Mouse (Mus musculus): ENCODE results near the gene Slc16a6. TPM values are rescaled to one million over a fixed set of nuclear protein-coding genes. Genes with fewer than 3 reads are reported as not detected.

Gene Slc16a6
- total RNA-seq, 2 experiments from 2014 or later: 7.3 to 9.2 TPM

GRCm38 (mm10) chr11:109487111-109487510, 13.7 kb upstream of the Slc16a6 start:
- DNase-seq: no peak

- peak in 1 of 2 experiments; percentile 27 for DNase-seq
These were observed 12.1 kb upstream of the Slc16a6 start for GRCm38 (mm10) chr11:109485398-109486045.

- DNase-seq: no peak
These were observed 7.0 kb upstream of the Slc16a6 start for GRCm38 (mm10) chr11:109480440-109480839.

GRCm38 (mm10) chr11:109479575-109480285, 6.3 kb upstream of the Slc16a6 start:
- DNase-seq: no peak

GRCm38 (mm10) chr11:109477606-109478380, 4.4 kb upstream of the Slc16a6 start:
- no peak for DNase-seq

- no peak for DNase-seq
These were observed 3.3 kb upstream of the Slc16a6 start for GRCm38 (mm10) chr11:109476653-109477052.

- DNase-seq: no peak
These were observed 2.8 kb upstream of the Slc16a6 start for GRCm38 (mm10) chr11:109476241-109476640.

GRCm38 (mm10) chr11:109475717-109476116, 2.3 kb upstream of the Slc16a6 start:
- DNase-seq: no peak

- no peak for DNase-seq
These were observed 1.4 kb upstream of the Slc16a6 start for GRCm38 (mm10) chr11:109474836-109475235.

- DNase-seq: no peak
These were observed 816 bp upstream of the Slc16a6 start for GRCm38 (mm10) chr11:109474086-109474742.

- DNase-seq: no peak
These were observed 602 bp downstream of the Slc16a6 start for GRCm38 (mm10) chr11:109472821-109473170.

GRCm38 (mm10) chr11:109472171-109472691, 1.2 kb downstream of the Slc16a6 start:
- DNase-seq: peak; percentile 25 to 48

GRCm38 (mm10) chr11:109470921-109471861, 2.2 kb downstream of the Slc16a6 start:
- DNase-seq: no peak

- no peak for DNase-seq
These were observed 3.2 kb downstream of the Slc16a6 start for GRCm38 (mm10) chr11:109470170-109470569.

GRCm38 (mm10) chr11:109468133-109468532, 5.3 kb downstream of the Slc16a6 start:
- DNase-seq: peak in 1 of 2 experiments; percentile 23

GRCm38 (mm10) chr11:109466987-109467386, 6.4 kb downstream of the Slc16a6 start:
- peak in 1 of 2 experiments; percentile 37 for DNase-seq

- no peak for DNase-seq
These were observed 8.3 kb downstream of the Slc16a6 start for GRCm38 (mm10) chr11:109465068-109465467.

- peak; percentile 44 to 66 for DNase-seq
These were observed 12.8 kb downstream of the Slc16a6 start for GRCm38 (mm10) chr11:109460586-109460985.

- no peak for DNase-seq
These were observed 15.2 kb downstream of the Slc16a6 start for GRCm38 (mm10) chr11:109458165-109458564.

- no peak for DNase-seq
These were observed 17.1 kb downstream of the Slc16a6 start for GRCm38 (mm10) chr11:109456261-109456660.

- no peak for DNase-seq
These were observed 22.2 kb downstream of the Slc16a6 start for GRCm38 (mm10) chr11:109451169-109451568.

Measured in heart, adult 18-20 months (tissue).